Mouse (Mus musculus) megakaryocyte, embryonic 14.5 days (primary cell): ENCODE measurements around the gene Fam92b. TPM values are rescaled to one million over a fixed set of nuclear protein-coding genes. Genes with fewer than 3 reads are reported as not detected.

Source experiments
- H3K27me3 ChIP-seq: replicated peaks from 2 replicates; pipeline ENCODE3; 2012; ENCODE audit warnings: inconsistent platforms
- H3K36me3 ChIP-seq: replicated peaks from 2 replicates; pipeline ENCODE3; 2012; ENCODE audit warnings: low read length, inconsistent platforms, mixed read lengths
- H3K4me1 ChIP-seq: 2 replicates; pipeline ENCODE4 v1.6.1; 2012; ENCODE audit warnings: inconsistent platforms
- H3K4me3 ChIP-seq: replicated peaks from 2 replicates; pipeline ENCODE3; 2012; ENCODE audit warnings: moderate library complexity, mild to moderate bottlenecking, inconsistent platforms
- H3K9me3 ChIP-seq: 2 replicates; pipeline ENCODE4 v1.6.1; 2012; ENCODE audit warnings: inconsistent platforms
- FLI1 ChIP-seq: IDR thresholded peaks from 2 replicates; pipeline ENCODE4 v1.6.1; 2012; ENCODE audit warnings: low read length, inconsistent platforms, mixed read lengths
- GATA1 ChIP-seq: IDR thresholded peaks from 3 replicates; pipeline ENCODE4 v1.6.1; 2012; ENCODE audit warnings: mixed read lengths, low read length, inconsistent platforms, borderline replicate concordance
- polyA plus RNA-seq: library from polyadenylated mRNA; stranded (reverse); fragments of >175 nt; gene quantifications from 2 replicates; pipeline ENCODE4 v1.2.3, GENCODE M21; 2012; ENCODE audit warnings: low replicate concordance; ENCODE audit not compliant: insufficient read depth

The Fam92b gene
- polyA plus RNA-seq, 1 experiment, result not detected

DNA sequence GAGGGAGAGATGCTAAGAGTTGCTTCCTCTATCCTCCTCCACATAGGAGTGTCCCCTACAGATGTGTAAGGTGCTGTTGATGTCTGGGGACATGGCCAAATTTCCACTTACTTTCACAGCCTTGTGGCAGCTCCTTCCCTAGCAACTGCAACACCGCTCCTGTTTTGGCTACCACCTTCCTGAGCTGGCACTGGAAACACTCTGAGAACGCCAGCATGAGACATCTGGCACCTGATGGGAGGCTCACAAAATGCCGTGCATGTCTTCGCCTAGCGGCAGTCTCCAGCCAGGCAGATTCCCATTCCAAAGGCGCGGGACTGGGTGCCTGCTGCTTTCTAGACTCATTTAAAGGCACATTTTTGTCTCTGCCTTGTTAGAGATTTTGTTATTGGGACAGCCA lies 40.6 kb downstream of the Fam92b start:
- TF ChIP-seq FLI1, result no peak
- Histone ChIP-seq H3K4me3 (no peak overlapping the region), H3K27me3 (peaks cover 90% of the 10 kb centered on the region)

DNA sequence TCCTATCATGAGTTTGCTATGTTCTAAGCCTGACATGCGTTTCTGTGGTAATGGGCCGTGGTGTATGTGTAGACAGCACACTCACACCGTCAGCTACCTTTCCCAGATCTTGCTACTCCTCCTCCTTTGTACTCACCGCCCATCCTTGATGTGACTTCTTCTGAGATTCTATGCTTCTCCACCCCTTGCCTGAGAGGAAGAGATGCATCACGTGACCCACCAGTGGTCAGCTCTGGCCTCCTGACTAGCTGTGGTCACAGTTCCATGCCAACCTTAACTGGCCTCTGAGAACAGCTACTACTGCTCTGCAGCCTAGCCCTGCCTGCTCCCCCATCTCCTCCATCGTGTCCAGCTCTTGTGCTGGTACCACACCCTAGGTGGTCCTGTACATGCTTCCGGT lies 41.6 kb downstream of the Fam92b start:
- Histone ChIP-seq H3K36me3 (no peaks in the 10 kb centered on the region), H3K27me3 (peaks cover 90% of the 10 kb centered on the region), H3K4me3 (peak overlapping the region; percentile 64), H3K4me1 (peaks cover 46% of the 10 kb centered on the region), H3K9me3 (no peaks in the 10 kb centered on the region)
- no peak for TF ChIP-seq FLI1
- no peak for TF ChIP-seq GATA1

More for the DNA sequence above, 40.6 kb downstream of the Fam92b start:
- H3K36me3 ChIP-seq, result no peaks in the 10 kb centered on the region
- H3K4me1 ChIP-seq, result peaks cover 46% of the 10 kb centered on the region
- no peaks in the 10 kb centered on the region for H3K9me3 ChIP-seq

- TF ChIP-seq FLI1, result no peak
- TF ChIP-seq GATA1, result no peak
- no peaks in the 10 kb centered on the region for H3K36me3 ChIP-seq
- H3K4me3 ChIP-seq, result no peak overlapping the region
- peaks cover 9% of the 10 kb centered on the region for H3K9me3 ChIP-seq
- H3K4me1 ChIP-seq, result peaks cover 32% of the 10 kb centered on the region
- H3K27me3 ChIP-seq, result peaks cover 84% of the 10 kb centered on the region
Observed at GRCm38 (mm10) chr8:120133169-120133568, 44.1 kb downstream of the Fam92b start.

GRCm38 (mm10) chr8:120131158-120131557 lies 46.1 kb downstream of the Fam92b start:
- peaks cover 9% of the 10 kb centered on the region for H3K9me3 ChIP-seq
- H3K27me3 ChIP-seq, result peaks cover 83% of the 10 kb centered on the region
- H3K4me3 ChIP-seq, result peak overlapping the region; percentile 67
- H3K36me3 ChIP-seq, result no peaks in the 10 kb centered on the region
- peaks cover 41% of the 10 kb centered on the region for H3K4me1 ChIP-seq
- TF ChIP-seq GATA1 (no peak), FLI1 (no peak)

- no peak for TF ChIP-seq FLI1
- TF ChIP-seq GATA1, result no peak
- peaks cover 9% of the 10 kb centered on the region for H3K9me3 ChIP-seq
- H3K27me3 ChIP-seq, result peaks cover 82% of the 10 kb centered on the region
Observed at GRCm38 (mm10) chr8:120129547-120129946, 47.7 kb downstream of the Fam92b start.

DNA sequence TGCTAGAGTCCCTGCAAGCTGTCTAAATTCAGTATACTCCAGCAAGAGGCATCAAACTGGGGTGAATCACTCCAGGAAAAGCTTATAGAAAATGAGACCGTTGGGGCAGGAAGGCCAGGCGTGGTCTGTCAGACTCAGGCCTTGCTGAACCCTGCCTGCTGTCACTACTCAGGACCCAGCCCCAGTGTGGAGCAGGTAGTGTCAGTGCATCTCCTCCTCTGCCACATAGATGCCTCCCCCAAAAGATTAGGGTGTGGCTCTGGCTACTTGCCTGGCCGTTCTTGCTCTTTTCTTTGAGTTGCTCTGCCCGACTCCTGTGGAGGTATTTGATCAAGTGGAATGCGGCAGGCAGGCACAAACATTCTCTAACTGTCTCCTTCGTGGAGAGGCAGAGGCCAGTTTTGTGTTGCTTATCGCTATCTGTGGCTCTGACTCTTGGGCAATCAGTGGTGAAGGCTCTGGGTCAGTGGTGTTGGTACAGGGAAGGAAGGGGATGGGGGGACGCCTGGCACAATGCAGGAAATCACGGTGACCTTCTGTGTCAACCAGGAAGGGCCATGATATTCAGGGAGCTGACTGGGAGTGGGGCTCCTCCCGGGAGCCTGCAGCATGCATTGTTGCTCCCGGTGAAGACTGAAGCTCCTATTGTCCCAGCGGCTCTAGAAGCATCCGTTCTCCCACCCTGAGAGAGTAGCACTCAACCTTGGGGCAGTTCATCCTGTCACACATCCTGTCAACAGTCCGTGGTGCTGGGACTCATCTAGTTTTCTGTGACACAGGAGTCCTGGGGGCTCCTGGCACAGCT lies 50.7 kb downstream of the Fam92b start:
- Histone ChIP-seq H3K36me3 (no peaks in the 10 kb centered on the region), H3K4me1 (peaks cover 41% of the 10 kb centered on the region), H3K9me3 (peaks cover 9% of the 10 kb centered on the region), H3K27me3 (peaks cover 77% of the 10 kb centered on the region), H3K4me3 (no peak overlapping the region)
- TF ChIP-seq FLI1 (no peak), GATA1 (no peak)

More at GRCm38 (mm10) chr8:120129547-120129946, 47.7 kb downstream of the Fam92b start:
- Histone ChIP-seq H3K36me3 (no peaks in the 10 kb centered on the region), H3K4me1 (peaks cover 35% of the 10 kb centered on the region), H3K4me3 (no peak overlapping the region)

- Histone ChIP-seq H3K36me3 (no peaks in the 10 kb centered on the region), H3K27me3 (peaks cover 77% of the 10 kb centered on the region), H3K4me3 (no peak overlapping the region), H3K4me1 (peaks cover 40% of the 10 kb centered on the region), H3K9me3 (peaks cover 9% of the 10 kb centered on the region)
- TF ChIP-seq GATA1, result no peak
Observed at GRCm38 (mm10) chr8:120124836-120125389, 52.4 kb downstream of the Fam92b start.

DNA sequence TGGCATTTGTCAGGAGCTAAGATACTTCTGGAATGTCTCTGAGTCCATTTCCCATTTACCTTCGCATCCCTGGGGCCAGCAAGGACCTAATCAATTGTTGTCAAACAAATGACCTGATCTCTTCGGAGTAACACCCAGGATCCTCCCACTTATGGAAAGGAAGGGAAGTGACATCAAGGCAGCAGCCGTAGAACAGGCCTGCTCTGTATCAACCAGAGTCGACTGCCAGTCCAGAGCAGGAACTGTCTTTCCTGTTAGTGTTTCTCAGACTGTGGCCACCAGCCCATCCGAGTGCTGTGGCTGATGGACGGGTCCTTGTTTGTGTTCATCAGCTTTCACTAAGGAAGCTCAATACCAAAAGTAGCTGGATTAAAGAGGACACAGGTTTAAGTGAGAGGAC lies 53.0 kb downstream of the Fam92b start:
- peaks cover 47% of the 10 kb centered on the region for H3K4me1 ChIP-seq
- TF ChIP-seq FLI1, result no peak
- H3K27me3 ChIP-seq, result peaks cover 76% of the 10 kb centered on the region
- H3K36me3 ChIP-seq, result no peaks in the 10 kb centered on the region
- no peak overlapping the region for H3K4me3 ChIP-seq
- H3K9me3 ChIP-seq, result peaks cover 9% of the 10 kb centered on the region

- TF ChIP-seq GATA1 (no peak), FLI1 (no peak)
- peaks cover 68% of the 10 kb centered on the region for H3K4me1 ChIP-seq
- H3K4me3 ChIP-seq, result no peak overlapping the region
- H3K27me3 ChIP-seq, result peaks cover 81% of the 10 kb centered on the region
- no peaks in the 10 kb centered on the region for H3K9me3 ChIP-seq
- H3K36me3 ChIP-seq, result no peaks in the 10 kb centered on the region
Observed at GRCm38 (mm10) chr8:120120951-120121350, 56.3 kb downstream of the Fam92b start.

DNA sequence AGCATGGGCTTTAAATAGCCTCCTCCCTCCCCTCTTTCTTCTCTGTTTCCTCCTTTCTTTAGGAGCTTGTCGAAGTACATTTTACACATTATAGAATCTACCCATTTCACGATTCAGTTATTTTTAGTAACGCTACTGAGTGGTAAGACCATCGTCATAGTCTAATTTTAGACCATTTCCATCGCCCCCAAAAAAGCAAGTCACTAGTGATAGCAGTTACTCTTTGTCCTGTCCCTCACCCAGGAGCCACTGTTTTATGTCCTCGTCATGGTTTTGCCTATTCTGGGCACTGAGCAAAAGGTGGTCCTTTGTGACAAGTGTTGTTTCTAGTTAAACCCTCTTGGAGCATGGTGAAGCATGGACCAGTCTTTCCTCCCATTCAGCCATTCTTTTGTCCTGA lies 57.3 kb downstream of the Fam92b start:
- Histone ChIP-seq H3K27me3 (peaks cover 85% of the 10 kb centered on the region), H3K9me3 (no peaks in the 10 kb centered on the region), H3K4me1 (peaks cover 73% of the 10 kb centered on the region), H3K4me3 (peak overlapping the region; percentile 70), H3K36me3 (no peaks in the 10 kb centered on the region)
- TF ChIP-seq FLI1 (no peak), GATA1 (no peak)
